Mouse (Mus musculus) embryonic fibroblast, embryonic 13.5 days (primary cell): ENCODE results near the gene RPS10-NUDT3. TPM values are rescaled to one million over a fixed set of nuclear protein-coding genes. Genes with fewer than 3 reads are reported as not detected.

Source experiments
- H3K27ac ChIP-seq: 2 replicates; pipeline ENCODE4 v1.5.1; 2012; ENCODE audit warnings: low read length, control low read depth, inconsistent platforms; ENCODE audit not compliant: insufficient read depth
- H3K4me1 ChIP-seq: 2 replicates; pipeline ENCODE4 v1.6.1; 2011; ENCODE audit warnings: low read length; ENCODE audit not compliant: control insufficient read depth, insufficient read depth
- H3K4me3 ChIP-seq: 2 replicates; pipeline ENCODE4 v1.5.1; 2011; ENCODE audit warnings: mild to moderate bottlenecking, control low read depth, low read length; ENCODE audit not compliant: insufficient read depth
- CTCF ChIP-seq: IDR thresholded peaks from 2 replicates; pipeline ENCODE4 v1.5.1; 2011; ENCODE audit warnings: mild to moderate bottlenecking, control low read depth, low read length, moderate library complexity, borderline replicate concordance; ENCODE audit not compliant: insufficient read depth
- POLR2A ChIP-seq: IDR thresholded peaks from 2 replicates; pipeline ENCODE4 v1.6.1; 2011; ENCODE audit warnings: low read depth, mild to moderate bottlenecking, control low read depth, low read length, moderate library complexity
- polyA plus RNA-seq: library from polyadenylated mRNA; stranded (reverse); fragments of >200 nt; gene quantifications from 2 replicates; pipeline ENCODE4 v1.2.4, GENCODE M21; 2011; ENCODE audit warnings: low read depth; ENCODE audit not compliant: missing spikeins, insufficient read length

RPS10-NUDT3 gene
- polyA plus RNA-seq, 1 experiment, result not detected

DNA sequence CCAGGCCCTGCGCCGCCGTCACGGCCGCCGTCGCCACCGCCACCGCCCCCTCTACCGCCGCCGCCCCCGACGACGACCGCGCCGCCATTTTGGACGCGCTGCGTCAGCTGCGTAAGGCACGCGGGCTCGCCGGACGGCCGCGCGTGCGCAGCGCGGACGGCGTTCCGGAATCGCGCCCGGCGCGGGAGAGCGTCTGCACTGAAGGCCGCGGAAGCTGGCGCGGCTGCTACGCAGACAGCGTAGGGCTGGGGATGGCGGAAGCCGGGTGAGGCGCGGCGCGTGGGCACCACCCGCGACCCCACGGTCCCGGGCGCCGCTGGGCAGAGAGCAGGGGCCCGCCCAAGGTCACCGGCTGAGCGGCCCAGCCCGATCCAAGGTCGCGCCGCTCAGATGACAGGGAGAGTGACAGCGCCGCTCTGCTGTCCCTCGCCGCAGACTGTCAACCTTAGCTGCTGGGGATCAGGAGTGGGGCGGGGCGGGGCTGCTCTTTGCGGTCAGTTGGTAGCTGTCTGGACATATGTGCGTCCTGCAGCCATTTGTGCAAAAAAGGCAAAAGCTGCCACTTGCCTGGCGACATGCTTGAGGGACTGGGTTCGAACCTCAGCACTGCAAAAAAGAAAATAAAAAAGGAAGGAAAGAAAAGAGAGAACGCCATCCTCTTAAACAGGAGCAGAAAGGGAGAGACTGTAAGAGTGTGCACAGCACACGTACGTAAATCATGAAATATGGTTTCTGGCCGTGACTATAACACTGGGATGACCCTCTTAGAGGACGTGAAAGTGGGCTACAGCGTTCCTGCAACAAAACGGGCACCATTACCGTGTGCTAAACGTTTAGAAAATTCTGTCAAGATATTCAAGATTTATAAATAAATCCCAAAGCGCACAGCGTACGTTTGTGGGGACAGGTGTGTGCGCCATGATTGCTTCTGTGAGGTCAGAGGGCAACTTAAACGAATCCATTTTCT is 11.4 kb downstream of the RPS10-NUDT3 start, which contains the start of gene Nudt3:
Gene Nudt3 (minus strand): TSS at position 136 of the 967 bp plus-strand sequence.
- Histone ChIP-seq H3K4me1 (0 out of 2 replicates have a peak, but pooled peaks cover 4% of the 10 kb centered on the region), H3K27ac (peak within 1 kb of the TSS; percentile 82), H3K4me3 (peak within 1 kb of the TSS; percentile 83)
- no peak for TF ChIP-seq CTCF
- peak; percentile 68 for TF ChIP-seq POLR2A

DNA sequence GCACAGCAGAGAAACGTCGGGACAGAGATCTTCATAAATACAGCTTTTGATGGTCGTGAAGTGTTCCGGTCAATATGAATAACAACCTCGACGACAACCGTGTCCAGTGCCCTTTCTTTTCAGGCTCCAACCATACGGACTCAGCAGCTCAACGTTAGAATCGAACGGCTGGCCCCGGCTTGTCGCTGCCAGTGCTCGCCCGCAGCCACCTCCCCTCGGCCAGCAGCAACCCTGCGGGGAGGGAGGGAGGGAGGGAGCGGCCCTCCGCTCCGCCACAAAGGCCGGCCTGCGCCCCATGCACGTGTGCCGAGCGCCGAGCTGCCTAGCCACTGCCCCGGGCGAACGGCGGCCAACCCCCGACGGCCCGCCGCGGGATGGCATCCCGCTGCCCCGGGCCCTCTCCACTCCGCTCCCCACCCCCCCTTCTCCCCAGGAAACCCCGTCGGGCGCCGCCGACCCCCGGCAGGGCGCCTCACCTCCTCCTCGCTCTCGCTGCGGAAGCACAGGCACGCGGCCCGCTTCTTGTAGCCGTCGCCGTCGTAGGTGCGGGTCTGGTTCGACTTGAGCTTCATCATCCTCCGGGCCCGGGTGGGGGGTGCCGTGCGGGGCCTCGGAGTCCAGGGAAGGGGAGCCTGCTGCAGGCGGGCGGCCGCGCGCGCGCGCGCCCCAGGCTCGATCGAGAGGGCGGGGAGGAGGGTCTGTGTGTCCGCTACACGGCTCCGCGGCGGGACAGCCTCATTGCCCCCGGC is 12.2 kb downstream of the RPS10-NUDT3 start:
- TF ChIP-seq POLR2A, result no peak; the same call in 1 of the 2 replicates
- no peak for TF ChIP-seq CTCF
- H3K4me1 ChIP-seq, result 0 out of 2 replicates have a peak, but pooled peaks cover 4% of the 10 kb centered on the region
- H3K4me3 ChIP-seq, result peak overlapping the region; percentile 83
- H3K27ac ChIP-seq, result peak overlapping the region; percentile 71

DNA sequence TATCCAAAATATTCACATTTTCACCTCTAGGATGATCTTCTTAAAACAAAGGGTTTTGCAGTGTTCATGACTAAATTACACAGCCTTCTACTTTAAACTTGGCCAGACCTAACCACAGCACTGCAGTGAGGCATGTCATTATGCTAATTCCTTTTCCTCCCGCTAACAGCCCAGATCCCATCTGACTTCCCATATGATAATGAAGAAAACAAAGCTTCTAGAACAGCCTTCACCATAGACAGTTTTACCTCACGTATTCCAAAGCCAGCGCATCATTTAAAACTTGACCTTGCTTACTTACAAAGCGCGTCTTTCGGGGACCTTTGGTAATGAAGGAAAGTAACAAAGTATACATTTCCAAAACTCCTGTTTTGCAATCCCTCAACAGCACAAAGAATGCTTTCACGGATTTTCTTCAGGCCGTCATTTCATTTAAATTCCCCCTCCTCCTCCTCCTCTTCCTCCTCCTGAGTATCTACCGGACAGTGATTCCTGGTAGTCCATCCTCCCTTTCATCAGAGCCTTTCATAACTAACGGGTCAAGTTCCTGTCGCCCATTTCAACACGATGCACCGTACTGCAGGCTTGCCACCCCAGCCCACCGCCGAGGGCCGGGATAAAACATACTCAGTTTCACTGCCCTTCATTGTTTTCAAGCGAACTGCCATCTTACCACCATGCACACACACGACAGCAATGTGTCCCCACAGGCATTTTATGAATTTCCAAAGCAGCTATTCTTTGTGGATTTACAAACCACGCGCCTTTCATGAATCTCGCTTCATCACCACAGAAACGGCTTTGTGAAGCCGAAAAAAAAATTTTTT is 13.1 kb downstream of the RPS10-NUDT3 start:
- peak overlapping the region; percentile 71 for H3K27ac ChIP-seq
- peak overlapping the region; percentile 83 for H3K4me3 ChIP-seq
- H3K4me1 ChIP-seq, result 0 out of 2 replicates have a peak, but pooled peaks cover 4% of the 10 kb centered on the region
- TF ChIP-seq CTCF (no peak), POLR2A (peak; percentile 38)

- Histone ChIP-seq H3K27ac (0 out of 2 replicates have a peak overlapping the region, but pooled peaks have one; percentile 10), H3K4me3 (peak overlapping the region; percentile 83), H3K4me1 (0 out of 2 replicates have a peak, but pooled peaks cover 4% of the 10 kb centered on the region)
- TF ChIP-seq CTCF (no peak), POLR2A (no peak)
These were observed 13.9 kb downstream of the RPS10-NUDT3 start for GRCm38 (mm10) chr17:27621161-27621560.

GRCm38 (mm10) chr17:27615388-27615787 is 19.6 kb downstream of the RPS10-NUDT3 start:
- Histone ChIP-seq H3K4me1 (peaks cover 12% of the 10 kb centered on the region; the same call in 1 of the 2 replicates), H3K4me3 (no peak overlapping the region), H3K27ac (no peak overlapping the region)
- TF ChIP-seq CTCF, result no peak
- TF ChIP-seq POLR2A, result no peak

DNA sequence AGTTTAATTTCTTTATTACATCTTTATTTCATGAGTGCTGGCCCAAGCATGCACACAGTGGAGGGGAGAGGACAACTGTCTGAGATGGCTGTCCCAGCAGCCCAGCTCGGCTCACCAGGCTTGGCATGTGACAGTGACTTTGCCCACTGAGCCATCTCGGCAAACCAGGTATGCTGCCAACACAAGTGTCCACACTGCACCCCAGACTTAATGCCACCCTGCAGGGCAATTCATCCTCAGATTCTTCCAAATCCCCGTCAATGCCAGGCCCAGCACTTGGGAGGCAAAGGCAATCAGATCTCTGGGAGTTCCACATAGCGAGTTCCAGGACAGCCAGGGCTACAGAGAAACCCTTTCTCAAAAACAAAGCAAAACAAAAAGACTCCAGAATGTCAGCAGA is 22.0 kb downstream of the RPS10-NUDT3 start:
- no peak overlapping the region for H3K4me3 ChIP-seq
- peaks cover 12% of the 10 kb centered on the region; the same call in 1 of the 2 replicates for H3K4me1 ChIP-seq
- no peak overlapping the region for H3K27ac ChIP-seq
- TF ChIP-seq POLR2A (no peak), CTCF (no peak)

DNA sequence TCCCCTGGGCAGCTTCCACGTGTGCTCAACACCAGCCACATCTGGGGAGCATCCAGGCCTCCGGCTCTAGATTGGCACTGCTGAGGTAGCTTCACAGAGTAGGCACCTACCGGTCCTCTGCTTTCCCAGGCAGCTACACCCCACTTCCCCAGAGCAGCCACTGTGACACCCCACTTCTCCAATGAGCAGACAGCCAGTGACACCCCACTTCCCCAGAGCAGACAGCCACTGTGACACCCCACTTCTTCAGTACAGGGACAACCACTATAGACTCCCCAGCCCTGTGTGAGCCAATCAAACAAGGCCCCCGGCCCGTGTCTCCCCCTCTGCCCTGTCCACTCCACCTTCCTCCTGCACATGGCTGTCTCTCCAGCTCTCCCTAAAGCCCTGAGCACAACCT is 23.0 kb downstream of the RPS10-NUDT3 start:
- H3K27ac ChIP-seq, result no peak overlapping the region
- TF ChIP-seq POLR2A (no peak), CTCF (no peak)
- H3K4me3 ChIP-seq, result no peak overlapping the region
- peaks cover 12% of the 10 kb centered on the region; the same call in 1 of the 2 replicates for H3K4me1 ChIP-seq

DNA sequence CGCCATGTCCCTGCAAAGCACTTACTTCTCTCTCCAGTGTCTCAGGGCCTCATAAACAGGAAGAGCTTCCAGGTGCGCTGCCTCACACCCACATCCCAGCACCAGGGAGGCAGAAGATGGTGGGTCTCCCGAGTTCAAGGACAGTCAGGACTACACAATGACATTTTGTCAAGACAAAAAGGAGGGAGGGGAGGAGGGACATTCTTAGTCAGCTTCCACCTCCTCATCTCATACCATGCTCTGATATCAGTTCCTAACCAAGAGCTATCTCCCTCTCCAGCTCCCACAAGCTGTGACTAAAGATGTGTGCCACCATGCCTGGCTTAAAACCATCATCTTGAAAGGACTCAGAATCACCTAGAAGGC is 23.5 kb downstream of the RPS10-NUDT3 start:
- H3K4me3 ChIP-seq, result no peak overlapping the region
- H3K27ac ChIP-seq, result no peak overlapping the region
- TF ChIP-seq POLR2A (no peak), CTCF (no peak)
- H3K4me1 ChIP-seq, result peaks cover 12% of the 10 kb centered on the region; the same call in 1 of the 2 replicates
